Mouse (Mus musculus): ENCODE data around the gene Zc2hc1b.

- TF ChIP-seq CTCF (IDR thresholded peaks at IDR 0.05; ENCODE audit: insufficient read depth, low read length) (no peak), POLR2A (IDR thresholded peaks at IDR 0.05; ENCODE audit: borderline replicate concordance, extremely low read depth, low read depth, low read length) (no peak)
Observed at GRCm38 (mm10) chr10:13209061-13209460, 31.2 kb upstream of the Zc2hc1b start.
